Mouse (Mus musculus): Measurements from ENCODE around the gene Tmem126a. TPM values are rescaled to one million over a fixed set of nuclear protein-coding genes. Genes with fewer than 3 reads are reported as not detected.

Tmem126a gene
- polyA plus RNA-seq, 1 experiment from 2014 or later, result 153 TPM

DNA sequence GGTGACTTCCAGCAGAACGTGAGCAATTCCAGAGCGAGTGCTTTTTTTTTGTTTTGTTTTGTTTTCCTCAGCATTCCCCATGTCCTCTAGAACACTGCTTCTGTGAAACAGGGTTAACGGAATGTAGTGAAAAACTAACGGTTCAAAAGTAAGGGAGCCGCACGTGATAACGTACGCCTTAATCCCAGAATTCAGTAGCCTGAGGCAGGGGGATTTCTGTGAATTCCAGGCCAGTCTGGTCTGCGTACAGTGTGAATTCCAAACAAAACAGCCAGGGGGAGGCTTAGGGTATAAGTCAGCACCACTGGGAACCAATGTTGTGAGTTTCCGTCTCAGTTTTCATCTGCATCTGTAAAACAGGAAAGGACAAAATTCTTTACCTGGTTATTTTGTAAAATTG, 488 bp upstream of the Tmem126a start:
- Histone ChIP-seq H3K36me3 (ENCODE audit: control insufficient read depth, insufficient read depth, low read length) (peaks cover 12% of the 10 kb centered on the region; the same call in 1 of the 2 replicates), H3K27me3 (ENCODE audit: control insufficient read depth, insufficient read depth, low read length) (no peaks in the 10 kb centered on the region), H3K9me3 (ENCODE audit: control insufficient read depth, low read length) (no peaks in the 10 kb centered on the region), H3K4me2 (ENCODE audit: low read depth, low read length) (peak overlapping the region; percentile 72), H3K9ac (replicated peaks; ENCODE audit: low read depth, low read length) (peak overlapping the region; percentile 67), H3K27ac (ENCODE audit: low read depth, low read length) (peak overlapping the region; percentile 85), H3K4me1 (ENCODE audit: control insufficient read depth, insufficient read depth, low read length) (peaks cover 9% of the 10 kb centered on the region; the same call in 1 of the 2 replicates), H3K4me3 (ENCODE audit: low read depth, low read length) (peak overlapping the region; percentile 67)
- peak; percentile 78 for ATAC-seq (ENCODE audit: low read depth)
- 13% methylated on average over 10 of the region's 10 CpGs for WGBS

DNA sequence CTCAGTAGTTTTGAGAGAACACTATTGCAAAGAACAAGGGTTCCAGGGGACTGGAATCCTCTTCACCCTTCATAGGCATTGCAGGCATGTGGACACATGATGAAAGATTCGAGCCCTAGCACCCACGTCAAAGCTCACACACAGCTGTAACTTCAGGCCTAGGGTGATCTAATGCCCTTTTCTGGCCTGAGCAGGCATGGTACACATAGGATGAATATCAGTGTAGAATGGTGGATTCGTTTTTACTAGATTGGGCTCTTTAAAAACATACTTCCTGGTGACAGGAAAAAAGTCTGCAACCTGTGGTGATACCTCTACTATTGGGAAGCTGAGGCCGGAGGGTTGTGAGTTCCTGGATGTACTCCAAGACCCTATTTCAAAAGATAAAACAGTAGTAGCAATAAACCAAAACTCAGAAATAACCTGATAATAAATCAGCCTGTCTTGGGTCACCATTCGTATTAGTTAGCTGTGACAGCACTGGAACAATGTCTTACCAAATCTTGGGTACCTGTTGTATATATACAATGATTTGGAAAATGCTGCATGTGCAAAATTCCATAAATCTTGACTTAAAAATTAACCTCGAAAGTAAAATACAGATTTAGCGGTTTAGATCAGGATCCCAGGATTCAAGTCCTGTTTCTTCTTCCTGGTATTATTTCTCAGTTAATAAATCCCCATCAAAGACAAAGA, 732 bp downstream of the Tmem126a start:
- WGBS, result 26% methylated on average over 7 of the region's 7 CpGs
- Histone ChIP-seq H3K36me3 (ENCODE audit: control insufficient read depth, insufficient read depth, low read length) (peaks cover 15% of the 10 kb centered on the region), H3K27me3 (ENCODE audit: control insufficient read depth, insufficient read depth, low read length) (no peaks in the 10 kb centered on the region), H3K27ac (ENCODE audit: low read depth, low read length) (0 out of 2 replicates have a peak overlapping the region, but pooled peaks have one; percentile 18), H3K9me3 (ENCODE audit: control insufficient read depth, low read length) (no peaks in the 10 kb centered on the region), H3K4me1 (ENCODE audit: control insufficient read depth, insufficient read depth, low read length) (peaks cover 9% of the 10 kb centered on the region; the same call in 1 of the 2 replicates), H3K4me2 (ENCODE audit: low read depth, low read length) (peak overlapping the region; percentile 72), H3K4me3 (ENCODE audit: low read depth, low read length) (peak overlapping the region; percentile 67), H3K9ac (replicated peaks; ENCODE audit: low read depth, low read length) (peak overlapping the region; percentile 67)
- ATAC-seq (ENCODE audit: low read depth), result no peak

DNA sequence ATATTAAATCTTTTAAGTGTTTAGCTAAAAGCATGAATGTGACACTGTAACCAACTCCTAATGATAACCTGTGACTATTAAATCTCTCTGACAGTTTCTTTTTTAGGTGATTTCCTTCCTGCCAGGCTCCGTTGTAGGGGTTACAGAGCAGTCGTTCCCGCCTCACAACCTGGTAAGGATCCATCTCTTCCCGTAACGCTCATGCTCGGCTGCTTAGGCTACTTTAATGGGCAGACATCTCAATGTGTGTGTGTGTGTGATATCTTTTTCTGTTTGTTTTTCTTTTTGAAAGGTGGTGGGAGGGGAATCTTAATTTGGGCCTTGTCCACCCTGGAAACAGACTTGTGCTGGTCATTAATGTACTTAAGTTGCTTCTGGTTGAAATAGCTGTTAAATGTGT, 12.8 kb downstream of the Tmem126a start:
- H3K36me3 ChIP-seq (ENCODE audit: control insufficient read depth, insufficient read depth, low read length), result peaks cover 3% of the 10 kb centered on the region; the same call in 1 of the 2 replicates
- H3K4me2 ChIP-seq (ENCODE audit: low read depth, low read length), result peak overlapping the region; percentile 99
- WGBS, result under 1% methylated on average over 6 of the region's 6 CpGs
- peak overlapping the region; percentile 97 for H3K9ac ChIP-seq (replicated peaks; ENCODE audit: low read depth, low read length)
- no peak overlapping the region; the same call in 1 of the 2 replicates for H3K27ac ChIP-seq (ENCODE audit: low read depth, low read length)
- peaks cover 2% of the 10 kb centered on the region; the same call in 1 of the 2 replicates for H3K27me3 ChIP-seq (ENCODE audit: control insufficient read depth, insufficient read depth, low read length)
- no peak for ATAC-seq (ENCODE audit: low read depth)
- H3K9me3 ChIP-seq (ENCODE audit: control insufficient read depth, low read length), result no peaks in the 10 kb centered on the region
- peak overlapping the region; percentile 99 for H3K4me3 ChIP-seq (ENCODE audit: low read depth, low read length)
- H3K4me1 ChIP-seq (ENCODE audit: control insufficient read depth, insufficient read depth, low read length), result 0 out of 2 replicates have a peak, but pooled peaks cover 8% of the 10 kb centered on the region

- Histone ChIP-seq H3K27me3 (ENCODE audit: control insufficient read depth, insufficient read depth, low read length) (peaks cover 2% of the 10 kb centered on the region; the same call in 1 of the 2 replicates), H3K9me3 (ENCODE audit: control insufficient read depth, low read length) (no peaks in the 10 kb centered on the region), H3K9ac (replicated peaks; ENCODE audit: low read depth, low read length) (peak overlapping the region; percentile 97), H3K4me2 (ENCODE audit: low read depth, low read length) (peak overlapping the region; percentile 99), H3K36me3 (ENCODE audit: control insufficient read depth, insufficient read depth, low read length) (peaks cover 3% of the 10 kb centered on the region; the same call in 1 of the 2 replicates), H3K27ac (ENCODE audit: low read depth, low read length) (peak overlapping the region; percentile 97), H3K4me3 (ENCODE audit: low read depth, low read length) (peak overlapping the region; percentile 99), H3K4me1 (ENCODE audit: control insufficient read depth, insufficient read depth, low read length) (0 out of 2 replicates have a peak, but pooled peaks cover 8% of the 10 kb centered on the region)
- peak; percentile 72 for ATAC-seq (ENCODE audit: low read depth)
- WGBS, result 1% methylated on average over 120 of the region's 123 CpGs
These were observed 13.6 kb downstream of the Tmem126a start for GRCm38 (mm10) chr7:90443101-90444091.

- Histone ChIP-seq H3K9me3 (ENCODE audit: control insufficient read depth, low read length) (no peaks in the 10 kb centered on the region), H3K4me3 (ENCODE audit: low read depth, low read length) (peak within 1 kb of the TSS; percentile 99), H3K4me1 (ENCODE audit: control insufficient read depth, insufficient read depth, low read length) (0 out of 2 replicates have a peak, but pooled peaks cover 8% of the 10 kb centered on the region), H3K27ac (ENCODE audit: low read depth, low read length) (peak within 1 kb of the TSS; percentile 97), H3K9ac (replicated peaks; ENCODE audit: low read depth, low read length) (peak within 1 kb of the TSS; percentile 97), H3K36me3 (ENCODE audit: control insufficient read depth, insufficient read depth, low read length) (peaks cover 3% of the 10 kb centered on the region; the same call in 1 of the 2 replicates), H3K4me2 (ENCODE audit: low read depth, low read length) (peak within 1 kb of the TSS; percentile 99), H3K27me3 (ENCODE audit: control insufficient read depth, insufficient read depth, low read length) (peaks cover 2% of the 10 kb centered on the region; the same call in 1 of the 2 replicates)
- WGBS, result under 1% methylated on average over 35 of the region's 54 CpGs
- peak; percentile 97 for ATAC-seq (ENCODE audit: low read depth)
These were observed 14.4 kb downstream of the Tmem126a start, which contains the start of gene Crebzf for GRCm38 (mm10) chr7:90442518-90443080. TSS of gene Crebzf (plus strand) at chr7:90442729.

DNA sequence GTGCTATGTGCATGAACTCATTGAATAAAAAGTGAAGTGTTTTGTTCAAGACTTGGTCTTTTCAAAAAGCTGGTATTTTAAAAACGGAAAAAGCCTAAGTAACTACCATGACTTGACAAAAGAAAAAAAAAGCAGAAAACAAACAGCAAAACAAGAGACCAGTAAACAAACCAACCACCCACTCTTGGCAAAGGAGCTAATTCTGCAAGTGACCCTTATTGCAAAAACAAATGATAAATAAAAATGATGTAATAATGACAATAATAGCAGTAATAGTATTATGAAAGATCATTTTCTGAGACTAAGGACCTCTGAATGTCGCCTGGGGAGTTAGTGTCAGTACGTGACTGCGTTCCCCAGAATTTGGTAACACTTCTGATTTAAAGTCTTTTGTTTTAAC, 15.0 kb downstream of the Tmem126a start:
- peak overlapping the region; percentile 97 for H3K9ac ChIP-seq (replicated peaks; ENCODE audit: low read depth, low read length)
- peak overlapping the region; percentile 99 for H3K4me2 ChIP-seq (ENCODE audit: low read depth, low read length)
- no peaks in the 10 kb centered on the region for H3K36me3 ChIP-seq (ENCODE audit: control insufficient read depth, insufficient read depth, low read length)
- peaks cover 2% of the 10 kb centered on the region; the same call in 1 of the 2 replicates for H3K27me3 ChIP-seq (ENCODE audit: control insufficient read depth, insufficient read depth, low read length)
- H3K27ac ChIP-seq (ENCODE audit: low read depth, low read length), result peak overlapping the region; percentile 97
- no peaks in the 10 kb centered on the region for H3K9me3 ChIP-seq (ENCODE audit: control insufficient read depth, low read length)
- H3K4me1 ChIP-seq (ENCODE audit: control insufficient read depth, insufficient read depth, low read length), result 0 out of 2 replicates have a peak, but pooled peaks cover 8% of the 10 kb centered on the region
- ATAC-seq (ENCODE audit: low read depth), result peak; percentile 42
- H3K4me3 ChIP-seq (ENCODE audit: low read depth, low read length), result peak overlapping the region; percentile 99
- 9% methylated on average over 4 of the region's 4 CpGs for WGBS

DNA sequence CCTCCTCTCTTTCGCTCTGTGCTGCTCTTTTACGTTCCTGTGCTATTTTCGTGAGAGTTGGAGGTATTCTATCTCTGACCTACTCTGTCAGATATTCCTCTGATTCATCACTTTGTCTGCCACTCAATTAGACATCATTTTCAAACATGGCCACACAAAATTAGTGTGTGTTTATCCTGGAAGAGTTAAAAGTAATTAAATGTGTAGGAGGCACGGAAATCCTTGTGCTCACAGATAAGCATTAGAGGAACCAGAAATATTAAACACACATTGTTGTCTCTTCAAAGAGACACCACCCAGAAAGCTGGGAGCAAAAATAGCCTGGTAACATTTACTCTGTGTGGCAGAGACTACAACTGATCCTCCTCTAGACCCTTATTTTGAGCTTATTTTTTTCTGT, 17.0 kb downstream of the Tmem126a start:
- H3K27me3 ChIP-seq (ENCODE audit: control insufficient read depth, insufficient read depth, low read length), result peaks cover 2% of the 10 kb centered on the region; the same call in 1 of the 2 replicates
- H3K36me3 ChIP-seq (ENCODE audit: control insufficient read depth, insufficient read depth, low read length), result no peaks in the 10 kb centered on the region
- H3K4me3 ChIP-seq (ENCODE audit: low read depth, low read length), result no peak overlapping the region
- WGBS, result 95% methylated on average over 4 of the region's 4 CpGs
- no peak overlapping the region for H3K27ac ChIP-seq (ENCODE audit: low read depth, low read length)
- ATAC-seq (ENCODE audit: low read depth), result no peak
- no peak overlapping the region for H3K4me2 ChIP-seq (ENCODE audit: low read depth, low read length)
- no peak overlapping the region for H3K9ac ChIP-seq (replicated peaks; ENCODE audit: low read depth, low read length)
- no peaks in the 10 kb centered on the region for H3K9me3 ChIP-seq (ENCODE audit: control insufficient read depth, low read length)
- 0 out of 2 replicates have a peak, but pooled peaks cover 5% of the 10 kb centered on the region for H3K4me1 ChIP-seq (ENCODE audit: control insufficient read depth, insufficient read depth, low read length)

- ATAC-seq (ENCODE audit: low read depth), result no peak
- H3K4me3 ChIP-seq (ENCODE audit: low read depth, low read length), result no peak overlapping the region
- H3K36me3 ChIP-seq (ENCODE audit: control insufficient read depth, insufficient read depth, low read length), result no peaks in the 10 kb centered on the region
- no peaks in the 10 kb centered on the region for H3K9me3 ChIP-seq (ENCODE audit: control insufficient read depth, low read length)
- H3K27ac ChIP-seq (ENCODE audit: low read depth, low read length), result no peak overlapping the region
- no peaks in the 10 kb centered on the region for H3K4me1 ChIP-seq (ENCODE audit: control insufficient read depth, insufficient read depth, low read length)
- no peak overlapping the region for H3K9ac ChIP-seq (replicated peaks; ENCODE audit: low read depth, low read length)
- H3K27me3 ChIP-seq (ENCODE audit: control insufficient read depth, insufficient read depth, low read length), result no peaks in the 10 kb centered on the region
- no peak overlapping the region for H3K4me2 ChIP-seq (ENCODE audit: low read depth, low read length)
These were observed 24.8 kb downstream of the Tmem126a start for GRCm38 (mm10) chr7:90432221-90432620.

All from neural tube, embryonic 14.5 days (tissue).